Mouse (Mus musculus): ENCODE measurements around the gene Iscu. TPM values are rescaled to one million over a fixed set of nuclear protein-coding genes. Genes with fewer than 3 reads are reported as not detected.
A peak's percentile ranks its signal among the peaks of the same experiment; 100 is the strongest.
"Not testable (repeated sequence)": the region's sequence is repeated elsewhere in the genome, so short reads cannot be mapped to it uniquely, and the experiment has no call there.

Iscu gene
- polyA plus RNA-seq, 1 experiment, result 196 TPM

- Histone ChIP-seq H3K4me3 (ENCODE audit: insufficient read depth, low read length) (no peak overlapping the region; the same call in 1 of the 2 replicates), H3K4me1 (ENCODE audit: control insufficient read depth, insufficient read depth, low read length) (no peaks in the 10 kb centered on the region), H3K27ac (ENCODE audit: insufficient read depth, low read length) (no peak overlapping the region)
- no peak for TF ChIP-seq CTCF (IDR thresholded peaks at IDR 0.05; ENCODE audit: extremely low read depth, insufficient read depth, low read length)
- no peak for TF ChIP-seq POLR2A (IDR thresholded peaks at IDR 0.05; ENCODE audit: extremely low read depth, insufficient read depth, low read length)
These were observed 24.8 kb downstream of the Iscu start for GRCm38 (mm10) chr5:113797149-113797882.

- Histone ChIP-seq H3K4me1 (ENCODE audit: control insufficient read depth, insufficient read depth, low read length) (no peaks in the 10 kb centered on the region), H3K4me3 (ENCODE audit: insufficient read depth, low read length) (peak overlapping the region; percentile 19; the same call in 1 of the 2 replicates), H3K27ac (ENCODE audit: insufficient read depth, low read length) (0 out of 2 replicates have a peak overlapping the region, but pooled peaks have one; percentile 35)
- TF ChIP-seq POLR2A (IDR thresholded peaks at IDR 0.05; ENCODE audit: extremely low read depth, insufficient read depth, low read length) (no peak), CTCF (IDR thresholded peaks at IDR 0.05; ENCODE audit: extremely low read depth, insufficient read depth, low read length) (no peak)
These were observed 26.0 kb downstream of the Iscu start for GRCm38 (mm10) chr5:113798525-113798924.

DNA sequence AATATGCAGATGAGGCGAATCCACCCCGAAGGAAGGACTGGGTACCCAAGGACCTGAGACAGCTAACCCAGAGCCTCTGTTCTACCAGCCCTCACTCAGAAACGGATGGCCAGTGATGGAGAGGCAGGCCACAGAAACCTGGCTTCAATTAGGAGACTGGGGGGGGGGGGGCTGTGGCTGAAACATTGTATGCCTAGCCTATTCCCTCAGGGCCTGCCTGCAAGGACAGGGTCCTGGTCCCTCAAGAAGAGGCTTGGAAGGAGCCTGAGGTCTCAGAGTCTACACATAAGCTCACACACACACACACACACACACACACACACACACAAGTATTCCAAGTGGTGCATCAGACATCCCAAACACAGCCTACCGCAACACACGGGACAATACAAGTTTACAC lies 27.1 kb downstream of the Iscu start:
- Histone ChIP-seq H3K27ac (ENCODE audit: insufficient read depth, low read length) (no peak overlapping the region), H3K4me3 (ENCODE audit: insufficient read depth, low read length) (peak overlapping the region; percentile 34), H3K4me1 (ENCODE audit: control insufficient read depth, insufficient read depth, low read length) (no peaks in the 10 kb centered on the region)
- no peak for TF ChIP-seq CTCF (IDR thresholded peaks at IDR 0.05; ENCODE audit: extremely low read depth, insufficient read depth, low read length)
- TF ChIP-seq POLR2A (IDR thresholded peaks at IDR 0.05; ENCODE audit: extremely low read depth, insufficient read depth, low read length), result no peak

- Histone ChIP-seq H3K4me1 (ENCODE audit: control insufficient read depth, insufficient read depth, low read length) (no peaks in the 10 kb centered on the region), H3K27ac (ENCODE audit: insufficient read depth, low read length) (no peak within 1 kb of the TSS), H3K4me3 (ENCODE audit: insufficient read depth, low read length) (peak within 1 kb of the TSS; percentile 34)
- no peak for TF ChIP-seq CTCF (IDR thresholded peaks at IDR 0.05; ENCODE audit: extremely low read depth, insufficient read depth, low read length)
- peak; percentile 44; the same call in 1 of the 2 replicates for TF ChIP-seq POLR2A (IDR thresholded peaks at IDR 0.05; ENCODE audit: extremely low read depth, insufficient read depth, low read length)
These were observed 27.7 kb downstream of the Iscu start, which contains the start of gene Tmem119 for GRCm38 (mm10) chr5:113800280-113800679. Tmem119 (minus strand) TSS chr5:113800516.

GRCm38 (mm10) chr5:113804395-113804966 lies 31.9 kb downstream of the Iscu start:
- H3K4me3 ChIP-seq (ENCODE audit: insufficient read depth, low read length), result no peak overlapping the region
- H3K4me1 ChIP-seq (ENCODE audit: control insufficient read depth, insufficient read depth, low read length), result no peaks in the 10 kb centered on the region
- no peak overlapping the region for H3K27ac ChIP-seq (ENCODE audit: insufficient read depth, low read length)
- TF ChIP-seq CTCF (IDR thresholded peaks at IDR 0.05; ENCODE audit: extremely low read depth, insufficient read depth, low read length), result no peak
- no peak for TF ChIP-seq POLR2A (IDR thresholded peaks at IDR 0.05; ENCODE audit: extremely low read depth, insufficient read depth, low read length)

- H3K27ac ChIP-seq (ENCODE audit: insufficient read depth, low read length), result no peak overlapping the region
- TF ChIP-seq POLR2A (IDR thresholded peaks at IDR 0.05; ENCODE audit: extremely low read depth, insufficient read depth, low read length), result no peak
- no peak for TF ChIP-seq CTCF (IDR thresholded peaks at IDR 0.05; ENCODE audit: extremely low read depth, insufficient read depth, low read length)
- H3K4me1 ChIP-seq (ENCODE audit: control insufficient read depth, insufficient read depth, low read length), result no peaks in the 10 kb centered on the region
- no peak overlapping the region for H3K4me3 ChIP-seq (ENCODE audit: insufficient read depth, low read length)
These were observed 32.8 kb downstream of the Iscu start for GRCm38 (mm10) chr5:113805301-113805700.

DNA sequence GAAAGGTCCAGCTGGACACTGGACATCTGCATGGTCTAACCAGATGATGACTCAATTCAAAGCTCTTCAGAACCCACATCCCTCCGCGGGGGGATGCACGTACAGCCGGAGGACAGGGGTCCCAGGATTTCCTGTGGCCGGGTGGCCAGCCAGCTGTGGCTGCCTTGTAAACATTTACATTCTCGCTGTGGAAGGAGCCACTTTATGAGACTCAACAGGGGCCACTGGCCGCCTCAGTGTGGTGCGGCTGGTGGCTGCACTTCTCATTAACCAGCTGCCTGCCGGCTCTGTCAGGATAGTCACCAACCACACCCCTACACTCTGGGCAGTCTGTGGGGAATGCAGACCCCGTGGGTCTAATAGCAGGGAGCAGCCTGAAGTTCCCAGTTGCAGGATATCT lies 33.9 kb downstream of the Iscu start:
- H3K4me3 ChIP-seq (ENCODE audit: insufficient read depth, low read length), result no peak overlapping the region
- H3K27ac ChIP-seq (ENCODE audit: insufficient read depth, low read length), result no peak overlapping the region
- no peak for TF ChIP-seq POLR2A (IDR thresholded peaks at IDR 0.05; ENCODE audit: extremely low read depth, insufficient read depth, low read length)
- TF ChIP-seq CTCF (IDR thresholded peaks at IDR 0.05; ENCODE audit: extremely low read depth, insufficient read depth, low read length), result no peak
- no peaks in the 10 kb centered on the region for H3K4me1 ChIP-seq (ENCODE audit: control insufficient read depth, insufficient read depth, low read length)

- Histone ChIP-seq H3K4me1 (ENCODE audit: control insufficient read depth, insufficient read depth, low read length) (no peaks in the 10 kb centered on the region), H3K4me3 (ENCODE audit: insufficient read depth, low read length) (no peak overlapping the region), H3K27ac (ENCODE audit: insufficient read depth, low read length) (no peak overlapping the region)
- no peak for TF ChIP-seq POLR2A (IDR thresholded peaks at IDR 0.05; ENCODE audit: extremely low read depth, insufficient read depth, low read length)
- TF ChIP-seq CTCF (IDR thresholded peaks at IDR 0.05; ENCODE audit: extremely low read depth, insufficient read depth, low read length), result no peak
These were observed 35.2 kb downstream of the Iscu start for GRCm38 (mm10) chr5:113807712-113808111.

DNA sequence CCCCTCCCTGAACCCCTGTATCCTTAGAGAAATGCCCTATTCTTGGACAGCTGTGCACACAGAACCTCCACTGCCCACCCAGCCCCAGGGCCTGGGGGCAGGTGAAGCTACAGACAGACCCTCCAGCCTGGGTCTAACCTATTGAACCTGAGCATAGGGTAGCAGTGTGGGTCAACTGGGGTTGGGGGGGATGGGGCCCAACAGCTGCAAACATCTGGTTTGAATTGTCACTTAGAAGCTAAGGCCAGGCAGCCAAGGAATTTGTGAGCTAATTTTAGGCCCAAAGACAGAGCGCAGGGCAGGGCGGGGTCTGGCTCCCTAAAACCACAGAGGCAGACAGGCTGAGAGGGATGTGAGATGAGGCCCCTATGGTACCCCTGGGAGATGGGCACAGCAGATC lies 35.6 kb downstream of the Iscu start:
- H3K4me1 ChIP-seq (ENCODE audit: control insufficient read depth, insufficient read depth, low read length), result no peaks in the 10 kb centered on the region
- H3K27ac ChIP-seq (ENCODE audit: insufficient read depth, low read length), result no peak overlapping the region
- TF ChIP-seq POLR2A (IDR thresholded peaks at IDR 0.05; ENCODE audit: extremely low read depth, insufficient read depth, low read length) (no peak), CTCF (IDR thresholded peaks at IDR 0.05; ENCODE audit: extremely low read depth, insufficient read depth, low read length) (no peak)
- no peak overlapping the region for H3K4me3 ChIP-seq (ENCODE audit: insufficient read depth, low read length)

GRCm38 (mm10) chr5:113810111-113810510 lies 37.6 kb downstream of the Iscu start:
- no peak overlapping the region for H3K27ac ChIP-seq (ENCODE audit: insufficient read depth, low read length)
- H3K4me1 ChIP-seq (ENCODE audit: control insufficient read depth, insufficient read depth, low read length), result no peaks in the 10 kb centered on the region
- no peak overlapping the region for H3K4me3 ChIP-seq (ENCODE audit: insufficient read depth, low read length)
- no peak for TF ChIP-seq POLR2A (IDR thresholded peaks at IDR 0.05; ENCODE audit: extremely low read depth, insufficient read depth, low read length)
- TF ChIP-seq CTCF (IDR thresholded peaks at IDR 0.05; ENCODE audit: extremely low read depth, insufficient read depth, low read length), result no peak

GRCm38 (mm10) chr5:113811824-113812420 lies 39.4 kb downstream of the Iscu start:
- H3K4me3 ChIP-seq (ENCODE audit: insufficient read depth, low read length); H3K27ac ChIP-seq (ENCODE audit: insufficient read depth, low read length); H3K4me1 ChIP-seq (ENCODE audit: control insufficient read depth, insufficient read depth, low read length): not testable (repeated sequence)

Measured in cortical plate, adult 2 months (tissue).